Mouse (Mus musculus) ovary, postnatal 10 days (tissue): ENCODE measurements around the gene Trit1.
"Not testable (repeated sequence)": the region's sequence is repeated elsewhere in the genome, so short reads cannot be mapped to it uniquely, and the experiment has no call there.

Experiments
- DNase-seq: peaks from one replicate; pipeline ENCODE4 v3.0.0; 2022; ENCODE audit warnings: low spot score

Trit1 gene

DNA sequence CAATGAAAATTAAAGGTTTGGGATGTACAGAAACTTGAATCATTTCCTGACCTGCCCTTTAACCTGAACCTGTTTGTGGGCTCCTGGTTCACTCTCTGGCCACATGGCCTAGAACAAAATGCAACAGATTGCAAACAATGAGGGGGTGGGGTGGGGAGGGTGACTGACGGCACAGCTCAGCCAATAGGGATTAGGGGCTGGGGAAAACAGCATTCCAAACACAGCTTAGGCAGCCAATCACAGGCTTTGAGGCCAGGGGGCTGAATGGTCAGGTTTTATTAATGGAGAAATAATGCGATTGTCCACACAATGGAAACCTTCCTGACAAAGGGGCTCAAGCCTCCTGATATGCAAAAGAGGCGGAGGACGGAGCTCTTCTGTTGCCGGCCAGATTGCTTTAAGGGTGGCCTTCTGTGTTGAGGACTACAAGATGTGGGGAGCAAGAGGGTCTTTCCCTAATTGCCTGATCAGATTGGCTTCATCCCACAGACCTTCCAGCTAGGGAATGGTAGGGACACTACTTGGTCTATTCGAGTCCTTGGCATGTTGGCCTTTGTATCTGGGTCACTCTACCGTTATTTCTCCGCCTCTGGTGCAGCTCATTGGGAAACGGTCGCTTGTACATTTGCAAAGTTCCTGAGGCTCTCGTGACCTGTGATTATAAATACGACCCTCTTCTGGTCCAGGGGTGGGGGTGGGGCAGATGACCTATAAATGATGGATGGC is 17.7 kb upstream of the Trit1 start:
- no peak for DNase-seq

DNA sequence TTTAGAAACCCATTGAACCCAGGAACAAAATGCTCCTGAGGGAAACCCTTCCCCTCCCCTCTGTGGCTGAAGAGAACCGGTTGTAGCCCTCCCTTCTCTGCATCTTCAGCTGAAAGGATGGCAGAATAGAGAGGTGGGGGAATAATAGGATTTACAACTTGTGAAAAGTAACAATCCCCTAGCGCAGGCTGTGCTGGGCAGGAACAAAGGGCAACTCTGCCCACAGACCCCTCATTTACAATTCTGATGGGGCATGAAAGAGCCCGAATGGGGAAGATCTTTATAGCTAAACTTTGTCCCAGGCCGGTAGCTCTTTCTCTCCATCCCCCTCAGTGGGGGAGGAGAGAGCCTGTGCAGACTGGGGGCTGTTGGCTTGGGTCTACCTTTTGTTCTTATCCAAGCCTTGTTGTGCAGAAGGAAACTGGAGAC is 17.1 kb upstream of the Trit1 start:
- no peak for DNase-seq

DNA sequence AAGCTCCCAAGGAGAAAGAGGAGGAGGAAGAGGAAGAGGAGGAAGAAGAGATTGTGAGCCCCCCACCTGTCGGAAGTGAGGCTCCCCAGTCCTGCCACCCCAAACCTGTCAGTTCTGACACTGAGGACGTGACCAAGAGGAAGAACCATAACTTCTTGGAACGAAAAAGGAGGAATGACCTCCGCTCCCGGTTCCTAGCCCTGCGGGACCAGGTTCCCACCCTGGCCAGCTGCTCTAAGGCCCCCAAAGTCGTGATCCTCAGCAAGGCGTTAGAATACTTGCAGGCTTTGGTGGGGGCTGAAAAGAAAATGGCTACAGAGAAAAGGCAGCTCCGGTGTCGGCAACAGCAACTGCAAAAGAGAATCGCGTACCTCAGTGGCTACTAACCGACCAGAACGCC is 16.3 kb upstream of the Trit1 start:
- DNase-seq, result no peak

DNA sequence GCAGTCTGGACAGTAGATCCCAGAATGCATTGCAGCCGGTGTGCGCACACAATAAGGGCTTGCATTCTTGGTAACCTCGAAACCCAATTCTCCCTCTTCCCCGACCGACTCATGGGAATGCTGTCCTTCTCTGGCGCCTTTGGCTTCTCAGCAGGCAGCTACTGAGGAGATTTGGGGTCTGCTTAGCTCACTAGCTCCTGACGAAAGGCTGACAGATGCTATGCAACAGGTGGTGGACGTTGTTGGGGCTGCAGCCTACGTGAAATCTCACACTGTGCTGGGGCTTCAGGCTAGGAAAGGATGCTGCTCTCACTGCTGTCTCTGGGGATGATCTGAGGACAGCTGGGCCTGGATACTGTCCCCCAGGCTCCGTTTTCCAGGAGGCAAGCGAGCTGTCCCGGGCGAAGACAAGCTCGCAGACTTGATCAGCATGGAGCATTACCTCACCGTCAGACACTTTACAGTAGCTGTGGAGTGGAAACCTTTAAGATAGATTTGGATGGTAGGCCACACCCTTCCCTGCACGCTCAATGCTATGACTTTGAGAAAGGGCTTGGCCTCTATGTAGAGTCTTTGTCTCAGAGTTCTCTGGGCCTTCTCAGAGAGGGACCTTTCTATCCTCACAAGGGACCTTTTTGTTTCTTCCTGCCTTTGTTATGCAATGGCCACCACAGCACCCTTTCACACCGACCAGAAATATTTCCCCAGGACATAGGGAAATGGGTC is 15.6 kb upstream of the Trit1 start:
- DNase-seq, result no peak

- DNase-seq, result no peak
These were observed 11.1 kb upstream of the Trit1 start for GRCm38 (mm10) chr4:123005054-123005966.

DNA sequence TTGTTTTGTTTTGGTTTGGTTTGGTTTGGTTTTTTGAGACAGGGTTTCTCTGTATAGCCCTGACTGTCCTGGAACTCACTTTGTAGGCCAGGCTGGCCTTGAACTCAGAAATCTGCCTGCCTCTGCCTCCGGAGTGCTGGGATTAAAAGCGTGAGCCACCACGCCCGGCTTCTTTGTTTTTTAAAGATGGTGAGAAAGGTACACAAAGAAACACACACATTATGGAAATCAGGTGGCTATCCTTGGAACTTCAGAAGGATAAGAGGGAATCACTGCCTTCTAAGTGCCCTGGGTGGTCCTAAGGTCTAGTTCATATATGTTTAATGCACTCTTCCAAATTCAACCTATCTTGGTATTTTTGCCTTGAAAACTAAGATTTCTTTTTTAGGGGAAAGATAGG is 3.9 kb upstream of the Trit1 start:
- not testable (repeated sequence) for DNase-seq

DNA sequence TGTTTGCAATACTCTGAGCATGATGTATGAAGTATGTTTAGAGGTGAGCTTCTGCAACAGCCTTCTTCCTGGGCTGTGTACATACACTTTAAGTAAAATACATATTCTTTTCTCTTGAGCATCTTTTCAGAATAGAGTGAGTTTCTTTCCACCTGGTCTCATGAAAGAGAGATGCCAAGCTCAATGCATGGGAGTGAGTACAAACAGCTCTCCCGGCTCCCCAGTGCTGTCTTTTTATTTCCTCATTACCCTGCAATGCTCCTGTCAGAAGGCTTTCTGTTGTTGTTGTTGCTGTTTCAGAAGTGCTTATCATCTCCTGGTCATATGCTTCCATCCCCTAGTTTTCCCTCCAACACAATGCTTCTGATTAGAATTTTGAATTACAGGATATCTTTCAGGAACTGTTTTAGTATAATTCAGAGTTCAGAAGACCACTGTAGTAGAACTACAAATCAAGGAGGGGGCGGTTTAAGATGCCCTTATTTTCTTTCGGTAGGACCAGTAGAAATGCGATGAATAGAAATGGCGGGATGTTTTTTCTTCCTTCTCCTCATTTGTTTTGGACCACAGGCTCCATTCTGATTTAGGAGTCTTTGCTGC is 3.0 kb upstream of the Trit1 start:
- no peak for DNase-seq

DNA sequence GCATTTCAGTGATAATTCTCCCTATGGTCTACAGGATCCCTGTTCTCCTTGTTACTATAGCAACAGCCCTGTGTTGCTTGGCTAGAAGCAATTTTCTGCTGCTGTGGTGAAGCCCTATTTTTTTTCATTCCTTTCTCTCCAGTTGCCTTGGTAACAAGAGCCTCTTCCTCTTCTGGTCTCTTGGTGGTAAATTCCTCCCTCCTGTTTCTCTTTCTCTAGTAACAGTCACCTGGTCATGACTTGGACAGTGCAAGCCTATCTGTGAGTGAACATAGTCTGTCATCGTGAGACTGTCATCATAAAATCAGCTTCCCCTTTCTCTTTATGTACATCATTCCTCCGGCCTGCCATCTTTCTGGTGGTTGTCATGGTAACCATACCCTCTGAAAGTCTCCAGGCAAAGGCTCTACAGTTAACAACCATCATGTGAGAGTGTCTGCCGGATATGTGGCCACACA is 2.4 kb upstream of the Trit1 start:
- no peak for DNase-seq

DNA sequence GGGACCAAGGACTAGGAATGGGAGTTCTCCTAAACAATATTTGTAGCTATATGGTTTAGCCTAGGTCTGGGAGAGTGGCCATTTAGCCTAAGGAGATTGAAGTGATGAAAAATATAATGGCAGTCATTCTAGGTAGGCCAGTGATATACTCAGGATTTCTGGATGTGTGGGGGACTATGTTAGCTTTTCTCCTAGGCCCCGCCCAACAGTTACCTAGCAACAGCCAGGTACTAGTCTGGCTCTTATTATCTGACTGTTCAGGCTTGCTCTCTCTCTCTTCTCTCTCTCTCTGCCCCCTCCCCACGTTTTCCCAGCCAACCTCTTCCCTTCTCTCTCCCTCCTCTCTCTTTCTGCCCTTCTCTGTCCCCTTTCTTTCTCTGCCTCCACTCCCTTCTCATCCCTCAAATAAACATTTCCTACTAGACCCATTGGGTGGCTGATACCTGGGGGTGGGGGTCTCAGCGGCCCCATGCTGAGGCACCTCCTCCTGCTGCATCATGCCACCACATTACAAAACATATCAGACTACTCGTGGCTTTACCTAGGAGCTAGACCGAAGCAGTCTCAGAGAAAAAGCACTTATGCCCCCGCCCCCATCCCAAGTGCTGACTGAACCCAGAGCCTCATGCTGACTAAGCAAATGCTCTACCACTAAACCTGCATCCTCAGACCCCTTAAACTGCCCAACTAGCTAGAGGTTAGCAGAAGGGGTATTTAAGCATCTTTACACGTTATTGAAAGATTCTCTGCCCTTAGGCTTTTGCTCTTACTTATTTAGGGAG is 1.7 kb upstream of the Trit1 start:
- no peak for DNase-seq

GRCm38 (mm10) chr4:123021591-123021990 is 5.2 kb downstream of the Trit1 start:
- no peak for DNase-seq

DNA sequence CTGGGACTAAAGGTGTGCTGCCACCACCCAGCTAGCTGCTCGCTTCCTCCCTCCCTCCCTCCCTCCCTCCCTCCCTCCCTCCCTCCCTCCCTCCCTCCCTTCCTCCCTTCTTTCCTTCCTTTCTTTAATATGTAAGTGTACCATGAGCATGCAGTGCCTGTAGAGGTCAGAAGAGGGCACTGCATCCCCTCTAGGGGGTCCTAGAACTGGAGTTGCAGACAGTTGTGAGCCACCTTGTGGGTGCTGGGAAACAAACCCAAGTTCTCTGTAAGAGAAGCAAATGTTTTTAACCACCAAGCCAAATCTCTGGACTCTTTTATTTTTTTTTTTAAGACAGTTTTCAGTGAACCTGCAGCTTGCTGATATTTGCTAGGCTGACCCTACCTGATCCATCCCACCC is 6.5 kb downstream of the Trit1 start:
- DNase-seq, result no peak

GRCm38 (mm10) chr4:123025418-123025817 is 9.0 kb downstream of the Trit1 start:
- no peak for DNase-seq

DNA sequence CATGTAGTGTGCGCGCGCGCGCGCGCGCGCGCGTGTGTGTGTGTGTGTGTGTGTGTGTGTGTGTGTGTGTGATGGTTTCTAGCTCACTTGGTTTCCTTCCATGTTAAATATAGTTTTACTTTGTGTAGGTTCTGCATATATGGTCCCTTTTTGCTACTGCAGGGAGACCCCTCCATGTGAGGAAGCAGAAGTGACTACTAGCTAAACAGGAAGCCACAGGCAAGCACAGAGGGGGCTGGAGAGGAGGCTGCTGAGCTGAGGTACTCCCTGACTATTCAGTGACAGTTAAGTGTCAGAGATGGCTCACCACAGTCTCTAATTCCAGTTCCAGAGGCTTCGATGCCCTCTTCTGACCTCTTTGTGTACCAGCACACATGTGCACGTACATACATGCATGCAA is 9.8 kb downstream of the Trit1 start:
- no peak for DNase-seq

DNA sequence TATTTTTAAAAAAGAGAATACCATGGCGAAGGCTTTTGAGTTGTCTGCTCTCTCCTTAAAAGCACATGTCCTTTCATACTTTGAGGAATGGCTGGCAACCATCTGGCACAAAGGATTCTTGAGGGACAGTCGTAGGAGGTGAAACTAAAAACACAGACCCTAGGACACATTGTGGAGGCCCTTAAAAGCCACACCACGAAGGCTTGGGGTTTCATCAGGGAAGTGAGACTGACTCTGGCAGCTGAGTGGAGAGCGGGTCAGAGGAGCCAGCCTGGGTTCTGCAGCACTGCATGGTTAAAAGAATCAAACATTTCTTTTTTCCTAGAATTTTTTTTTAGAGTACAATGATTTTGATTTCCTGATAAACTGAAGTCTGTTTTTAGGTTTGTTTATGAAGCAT is 10.2 kb downstream of the Trit1 start:
- no peak for DNase-seq

DNA sequence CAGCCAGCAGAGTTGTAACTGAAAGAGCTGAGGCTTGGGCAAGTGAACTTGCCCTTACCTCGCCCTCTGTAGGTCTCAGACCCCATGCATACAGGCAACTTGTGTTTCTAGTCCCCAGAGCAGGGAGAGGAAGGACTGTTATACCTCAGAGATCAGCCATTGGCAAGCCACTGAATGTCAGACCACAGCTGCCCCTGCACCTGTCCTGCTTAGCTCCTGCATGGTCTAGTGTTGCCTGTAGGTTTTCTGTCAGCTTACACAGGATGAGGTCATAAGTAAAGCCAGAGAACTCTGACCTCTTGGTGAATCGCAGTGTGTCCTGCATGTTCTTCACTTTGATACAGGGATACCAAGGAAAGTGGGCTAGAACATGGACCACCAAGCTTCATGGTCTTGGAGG is 18.4 kb downstream of the Trit1 start:
- DNase-seq, result no peak

GRCm38 (mm10) chr4:123035636-123036035 is 19.2 kb downstream of the Trit1 start:
- DNase-seq, result no peak

DNA sequence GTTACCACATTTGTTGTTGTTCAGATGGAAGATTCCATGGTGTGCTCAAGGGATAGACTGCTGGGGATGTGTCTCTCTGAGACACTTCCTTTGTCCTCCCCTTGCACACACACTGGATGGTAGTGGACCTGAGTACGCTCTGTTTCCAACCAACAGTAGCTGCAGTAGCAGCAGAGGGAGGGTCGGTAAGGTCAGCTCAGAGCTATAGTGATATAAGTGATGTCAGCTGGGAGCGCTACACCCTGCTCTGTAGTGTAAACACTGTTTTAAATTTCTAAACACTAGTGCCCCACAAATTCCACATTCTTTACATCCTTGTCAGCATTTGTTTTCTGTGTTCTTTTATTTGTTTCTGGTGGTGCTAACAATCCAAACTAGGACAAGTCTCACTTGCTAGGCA is 20.3 kb downstream of the Trit1 start:
- no peak for DNase-seq

- no peak for DNase-seq
These were observed 24.7 kb downstream of the Trit1 start for GRCm38 (mm10) chr4:123041131-123041530.

DNA sequence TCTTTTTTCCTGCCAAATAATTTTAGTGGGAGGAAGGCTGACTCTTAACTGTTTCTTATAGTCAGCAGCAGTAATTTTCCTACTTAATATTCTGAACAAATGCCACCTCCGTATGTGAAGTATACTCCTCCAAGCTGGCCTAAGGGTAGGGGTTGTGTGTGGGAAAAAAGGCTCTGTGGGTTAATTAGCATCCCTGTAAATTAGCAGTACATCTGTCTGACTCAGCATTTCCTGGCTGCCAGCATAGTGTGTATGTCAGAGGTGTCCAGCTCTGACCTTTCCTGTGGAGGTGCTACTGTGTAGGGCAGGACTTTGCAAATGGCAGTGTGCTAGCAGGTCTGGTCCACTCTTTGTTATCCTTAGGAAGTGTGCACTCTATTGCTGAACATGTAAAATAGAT is 27.5 kb downstream of the Trit1 start:
- DNase-seq, result no peak

GRCm38 (mm10) chr4:123044842-123045241 is 28.4 kb downstream of the Trit1 start:
- no peak for DNase-seq

DNA sequence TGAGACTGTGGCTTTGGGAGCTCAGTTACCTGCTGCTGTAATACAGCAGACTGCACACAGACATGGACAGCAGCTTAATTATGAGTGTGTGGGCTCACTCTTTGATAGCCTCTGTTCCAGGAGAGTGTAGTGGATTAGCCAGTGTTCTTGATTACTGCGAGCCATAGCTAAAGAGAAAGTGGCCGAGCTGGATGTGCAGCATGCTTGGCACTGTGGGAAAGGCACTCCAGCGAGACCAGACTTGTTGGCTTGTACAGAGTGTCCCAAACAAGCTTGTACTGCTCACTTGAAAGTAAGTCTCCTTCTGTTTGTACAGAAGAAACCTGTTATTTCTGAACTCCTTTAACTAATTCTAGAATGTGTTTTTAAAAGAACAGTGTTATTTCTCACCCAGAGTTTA is 29.9 kb downstream of the Trit1 start:
- no peak for DNase-seq
